Mouse (Mus musculus) limb, embryonic 12.5 days (tissue): ENCODE results near the gene B3gnt2. TPM values are rescaled to one million over a fixed set of nuclear protein-coding genes. Genes with fewer than 3 reads are reported as not detected.
"Not testable (repeated sequence)": the region's sequence is repeated elsewhere in the genome, so short reads cannot be mapped to it uniquely, and the experiment has no call there.

Experiments used
- ATAC-seq: fragments of 200-750 bp; cut with Nextera tagmentation; 2 replicates; pipeline ENCODE4 v1.8.0; 2017; ENCODE audit warnings: low read depth, moderate TSS enrichment; ENCODE audit not compliant: insufficient number of reproducible peaks, insufficient read depth, low FRiP score, low TSS enrichment
- H3K27ac ChIP-seq: fragments of 300-500 bp; sonication (generic); 2 replicates; pipeline ENCODE4 v1.5.1; 2016; ENCODE audit warnings: mild to moderate bottlenecking, moderate library complexity
- H3K27me3 ChIP-seq: fragments of 300-500 bp; sonication (generic); 2 replicates; pipeline ENCODE4 v1.6.1; 2016; ENCODE audit warnings: mild to moderate bottlenecking, moderate library complexity
- H3K36me3 ChIP-seq: fragments of 300-500 bp; sonication (generic); 2 replicates; pipeline ENCODE4 v1.6.1; 2016; ENCODE audit warnings: mild to moderate bottlenecking, moderate library complexity
- H3K4me1 ChIP-seq: fragments of 300-500 bp; sonication (generic); replicated peaks from 2 replicates; pipeline ENCODE4 v1.6.1; 2016
- H3K4me2 ChIP-seq: fragments of 300-500 bp; sonication (generic); 2 replicates; pipeline ENCODE4 v1.6.1; 2016; ENCODE audit warnings: mild to moderate bottlenecking, moderate library complexity
- H3K4me3 ChIP-seq: fragments of 300-500 bp; sonication (generic); replicated peaks from 2 replicates; pipeline ENCODE4 v1.5.1; 2016; ENCODE audit warnings: mild to moderate bottlenecking
- H3K9ac ChIP-seq: fragments of 300-500 bp; sonication (generic); replicated peaks from 2 replicates; pipeline ENCODE4 v1.6.1; 2016; ENCODE audit warnings: mild to moderate bottlenecking, moderate library complexity
- H3K9me3 ChIP-seq: fragments of 300-500 bp; sonication (generic); 2 replicates; pipeline ENCODE4 v1.6.1; 2016; ENCODE audit warnings: mild to moderate bottlenecking, moderate library complexity
- WGBS: fragments of 180-500 bp; shearing (Covaris S2); methylation state at CpG from one replicate; pipeline ENCODE4 v1.1.7; 2016; 5-methylcytosine and 5-hydroxymethylcytosine counted together
- polyA plus RNA-seq: library from polyadenylated mRNA; unstranded; fragments of >200 nt; fragmentation: Nextera tagmentation; extraction: Ambion mirVana; gene quantifications from 2 replicates; pipeline ENCODE4 v1.2.1, GENCODE M21; 2016

Gene B3gnt2
- polyA plus RNA-seq, 1 experiment from 2014 or later, result 4.1 TPM

DNA sequence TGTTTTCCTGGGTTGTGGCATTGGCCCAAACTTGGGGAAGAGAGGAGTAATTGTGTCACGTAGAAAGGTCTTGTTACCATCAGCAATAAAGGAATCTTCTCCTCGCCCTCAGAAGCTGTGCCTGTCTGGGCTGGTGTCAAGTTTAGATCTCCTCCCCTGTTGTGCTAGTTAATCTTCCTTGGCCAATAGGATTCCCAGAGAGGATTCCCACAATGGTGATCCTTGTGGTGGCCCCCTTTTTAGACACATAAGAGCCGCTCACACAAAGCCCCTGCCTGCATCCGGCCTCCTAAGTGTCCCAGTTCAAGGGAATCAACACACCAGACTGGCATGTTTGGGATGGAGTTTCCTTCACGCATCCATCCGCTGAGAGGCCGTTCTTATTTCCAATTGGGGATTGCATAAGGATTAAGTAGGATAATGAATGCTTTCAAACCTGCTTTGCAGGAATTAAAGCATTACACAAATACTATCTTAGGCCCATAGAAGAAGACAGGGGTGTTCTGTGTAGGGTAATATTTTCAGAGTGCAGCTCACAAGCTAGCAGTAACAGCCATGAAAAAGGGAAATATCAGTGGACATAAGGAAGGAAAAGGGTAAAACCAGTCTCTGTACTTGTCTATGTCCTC, 118.6 kb downstream of the B3gnt2 start:
- Histone ChIP-seq H3K4me1 (no peaks in the 10 kb centered on the region), H3K9ac (no peak overlapping the region), H3K4me2 (no peak overlapping the region), H3K27me3 (no peaks in the 10 kb centered on the region), H3K9me3 (peaks cover 19% of the 10 kb centered on the region), H3K27ac (no peak overlapping the region), H3K4me3 (no peak overlapping the region), H3K36me3 (no peaks in the 10 kb centered on the region)
- 56% methylated on average over 7 of the region's 7 CpGs for WGBS
- no peak for ATAC-seq

GRCm38 (mm10) chr11:22741436-22741835, 119.3 kb downstream of the B3gnt2 start:
- Histone ChIP-seq H3K4me3 (no peak overlapping the region), H3K27ac (no peak overlapping the region), H3K9me3 (peaks cover 15% of the 10 kb centered on the region), H3K4me2 (no peak overlapping the region), H3K27me3 (no peaks in the 10 kb centered on the region), H3K4me1 (no peaks in the 10 kb centered on the region), H3K9ac (no peak overlapping the region), H3K36me3 (no peaks in the 10 kb centered on the region)
- WGBS, result 74% methylated on average over 3 of the region's 3 CpGs
- no peak for ATAC-seq

GRCm38 (mm10) chr11:22739497-22740288, 121.1 kb downstream of the B3gnt2 start:
- H3K4me1 ChIP-seq, result no peaks in the 10 kb centered on the region
- H3K27me3 ChIP-seq, result no peaks in the 10 kb centered on the region
- H3K9me3 ChIP-seq, result no peaks in the 10 kb centered on the region
- H3K4me2 ChIP-seq, result no peak overlapping the region
- H3K27ac ChIP-seq, result no peak overlapping the region
- no peak overlapping the region for H3K4me3 ChIP-seq
- H3K36me3 ChIP-seq, result no peaks in the 10 kb centered on the region
- H3K9ac ChIP-seq, result no peak overlapping the region
- WGBS, result 76% methylated on average over 5 of the region's 5 CpGs
- ATAC-seq, result no peak

DNA sequence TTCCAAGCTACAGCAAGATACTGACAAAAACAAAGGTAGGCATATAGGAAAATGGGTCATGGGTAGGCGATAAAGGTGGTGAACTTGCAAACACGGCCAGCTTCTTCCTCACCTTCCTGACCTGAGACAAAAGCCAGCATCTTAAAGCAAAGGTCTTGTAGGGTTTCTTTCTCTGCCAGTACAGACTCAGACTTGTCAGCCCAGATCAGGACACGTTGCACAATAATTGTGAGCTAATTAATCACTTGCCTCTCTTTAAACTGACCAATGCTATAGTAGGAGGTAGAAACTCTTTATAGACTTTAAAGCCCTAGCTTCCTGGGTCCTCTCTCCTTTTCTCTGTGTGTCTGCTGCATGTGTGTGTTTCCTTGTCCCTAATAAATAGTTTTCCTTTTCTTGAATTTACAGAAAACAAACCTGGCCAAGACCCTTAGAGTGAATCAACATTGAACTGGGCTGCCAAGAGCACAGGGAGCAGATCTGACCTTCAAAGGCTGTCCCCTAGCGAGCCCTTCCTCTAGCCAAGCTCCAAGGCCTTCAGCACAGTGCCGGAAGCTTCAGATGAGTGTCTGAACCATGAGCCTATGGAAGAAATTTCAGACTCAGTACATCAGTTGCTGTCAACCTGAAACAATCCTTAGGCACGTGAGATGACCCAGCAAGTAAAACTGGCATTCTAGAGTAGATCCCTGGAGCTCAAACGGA, 124.1 kb downstream of the B3gnt2 start:
- Histone ChIP-seq H3K4me2 (no peak overlapping the region), H3K9me3 (no peaks in the 10 kb centered on the region), H3K4me3 (no peak overlapping the region), H3K9ac (no peak overlapping the region), H3K27me3 (no peaks in the 10 kb centered on the region), H3K4me1 (no peaks in the 10 kb centered on the region), H3K36me3 (no peaks in the 10 kb centered on the region), H3K27ac (no peak overlapping the region)
- WGBS, result 80% methylated on average over 7 of the region's 7 CpGs
- ATAC-seq, result no peak

GRCm38 (mm10) chr11:22735128-22735527, 125.6 kb downstream of the B3gnt2 start:
- H3K27me3 ChIP-seq, ATAC-seq, H3K4me3 ChIP-seq, H3K9ac ChIP-seq, H3K36me3 ChIP-seq, H3K27ac ChIP-seq, H3K4me1 ChIP-seq, H3K9me3 ChIP-seq, H3K4me2 ChIP-seq: not testable (repeated sequence)
- WGBS, result 63% methylated on average over 5 of the region's 5 CpGs

- no peak for ATAC-seq
- Histone ChIP-seq H3K36me3 (no peaks in the 10 kb centered on the region), H3K27ac (no peak overlapping the region), H3K9ac (no peak overlapping the region), H3K9me3 (no peaks in the 10 kb centered on the region), H3K27me3 (no peaks in the 10 kb centered on the region), H3K4me3 (no peak overlapping the region), H3K4me2 (no peak overlapping the region), H3K4me1 (no peaks in the 10 kb centered on the region)
- WGBS, result 89% methylated on average over 6 of the region's 6 CpGs
Measured at GRCm38 (mm10) chr11:22733936-22734335, 126.8 kb downstream of the B3gnt2 start.

DNA sequence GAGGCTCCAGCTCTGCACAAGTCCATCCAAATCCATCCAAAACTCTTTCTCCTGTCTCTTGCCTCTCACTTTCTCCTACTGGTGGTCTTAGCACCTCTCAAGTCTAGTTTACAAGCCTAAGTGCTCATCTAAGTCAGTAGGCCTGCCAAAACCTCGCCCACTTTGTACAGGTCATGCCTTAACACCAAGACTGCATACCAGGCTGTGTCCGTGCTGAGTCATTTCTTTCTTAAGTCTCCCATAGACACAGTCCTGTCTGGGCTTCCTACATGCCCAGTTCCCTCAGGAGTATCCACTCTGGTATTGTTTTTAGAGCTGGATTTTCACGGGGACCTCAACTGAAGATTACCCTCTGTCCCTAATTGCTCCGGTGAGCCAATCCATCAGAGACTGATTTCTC, 127.9 kb downstream of the B3gnt2 start:
- no peak overlapping the region for H3K9ac ChIP-seq
- no peak for ATAC-seq
- H3K4me3 ChIP-seq, result no peak overlapping the region
- no peaks in the 10 kb centered on the region for H3K9me3 ChIP-seq
- 88% methylated on average over 4 of the region's 4 CpGs for whole genome bisulfite sequencing
- H3K4me1 ChIP-seq, result no peaks in the 10 kb centered on the region
- H3K27me3 ChIP-seq, result no peaks in the 10 kb centered on the region
- H3K4me2 ChIP-seq, result no peak overlapping the region
- H3K27ac ChIP-seq, result no peak overlapping the region
- H3K36me3 ChIP-seq, result no peaks in the 10 kb centered on the region

GRCm38 (mm10) chr11:22723096-22723495, 137.7 kb downstream of the B3gnt2 start:
- no peaks in the 10 kb centered on the region for H3K4me1 ChIP-seq
- 92% methylated on average over 2 of the region's 2 CpGs for WGBS
- no peak overlapping the region for H3K27ac ChIP-seq
- no peaks in the 10 kb centered on the region for H3K9me3 ChIP-seq
- no peak for ATAC-seq
- no peaks in the 10 kb centered on the region for H3K27me3 ChIP-seq
- no peak overlapping the region for H3K9ac ChIP-seq
- no peaks in the 10 kb centered on the region for H3K36me3 ChIP-seq
- no peak overlapping the region for H3K4me3 ChIP-seq
- H3K4me2 ChIP-seq, result no peak overlapping the region

DNA sequence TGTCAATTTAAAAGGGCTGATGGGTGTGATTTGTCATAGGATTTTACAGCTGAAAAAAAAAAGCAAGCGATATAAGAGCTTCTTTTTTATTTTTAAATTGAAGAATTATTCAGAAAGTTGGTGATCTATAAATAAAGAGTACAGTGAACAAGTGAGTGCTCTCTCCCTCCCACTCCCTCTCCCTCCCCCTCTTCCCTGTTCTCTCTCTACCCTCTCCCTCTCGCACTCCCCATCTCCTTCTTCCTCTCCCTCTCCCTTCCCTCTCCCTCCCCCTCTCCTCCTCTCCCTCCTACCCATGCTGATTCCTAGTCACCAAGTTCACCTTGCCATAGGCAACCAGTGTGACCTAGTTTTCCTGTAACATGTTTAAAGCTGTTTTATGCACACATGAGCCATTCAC, 140.7 kb downstream of the B3gnt2 start:
- Histone ChIP-seq H3K27ac (no peak overlapping the region), H3K4me2 (no peak overlapping the region), H3K36me3 (no peaks in the 10 kb centered on the region), H3K9me3 (no peaks in the 10 kb centered on the region), H3K9ac (no peak overlapping the region), H3K4me3 (no peak overlapping the region), H3K4me1 (no peaks in the 10 kb centered on the region), H3K27me3 (no peaks in the 10 kb centered on the region)
- no peak for ATAC-seq
- WGBS, result 63% methylated on average over 2 of the region's 2 CpGs

- Histone ChIP-seq H3K9ac (no peak overlapping the region), H3K9me3 (no peaks in the 10 kb centered on the region), H3K27me3 (no peaks in the 10 kb centered on the region), H3K27ac (0 out of 2 replicates have a peak overlapping the region, but pooled peaks have one; percentile 23), H3K4me3 (no peak overlapping the region), H3K4me1 (no peaks in the 10 kb centered on the region), H3K36me3 (no peaks in the 10 kb centered on the region), H3K4me2 (no peak overlapping the region)
- WGBS, result 68% methylated on average over 4 of the region's 4 CpGs
- no peak for ATAC-seq
Measured at GRCm38 (mm10) chr11:22719570-22719969, 141.2 kb downstream of the B3gnt2 start.

DNA sequence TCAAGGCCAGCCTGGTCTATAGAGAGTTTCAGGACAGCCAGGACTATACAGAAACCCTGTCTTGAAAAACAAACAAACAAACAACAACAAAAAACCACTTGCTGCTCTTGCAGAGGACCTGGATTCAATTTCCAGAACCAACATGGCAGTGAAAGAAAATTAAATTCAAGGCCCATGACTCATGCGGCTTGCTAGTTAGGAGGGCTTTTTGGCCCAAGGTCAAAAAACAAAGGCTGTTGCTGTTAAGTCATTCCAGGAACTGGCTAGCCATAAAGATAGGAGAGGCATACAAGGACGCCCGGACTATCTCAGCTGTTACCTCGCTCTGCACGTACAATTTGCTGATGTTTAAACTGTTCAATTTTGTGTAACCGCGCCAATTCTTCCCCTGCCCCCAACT, 142.7 kb downstream of the B3gnt2 start:
- no peak for ATAC-seq
- H3K9me3 ChIP-seq, result no peaks in the 10 kb centered on the region
- no peak overlapping the region for H3K4me3 ChIP-seq
- no peaks in the 10 kb centered on the region for H3K36me3 ChIP-seq
- H3K4me1 ChIP-seq, result no peaks in the 10 kb centered on the region
- H3K27me3 ChIP-seq, result no peaks in the 10 kb centered on the region
- no peak overlapping the region for H3K4me2 ChIP-seq
- H3K9ac ChIP-seq, result no peak overlapping the region
- no peak overlapping the region for H3K27ac ChIP-seq
- 93% methylated on average over 7 of the region's 7 CpGs for WGBS
